Mouse (Mus musculus): ENCODE data around the gene Cad. TPM values are rescaled to one million over a fixed set of nuclear protein-coding genes. Genes with fewer than 3 reads are reported as not detected.
A peak's percentile ranks its signal among the peaks of the same experiment; 100 is the strongest.

The Cad gene
- total and polyA plus RNA-seq, 3 experiments: 228 to 383 (median 254) TPM

- no peak overlapping the region for H3K4me3 ChIP-seq (ENCODE audit: control insufficient read depth in 1 of 2, insufficient read depth in 1 of 2, low read depth in 2 of 2, low read length in 2 of 2)
- H3K27me3 ChIP-seq (ENCODE audit: control insufficient read depth in 1 of 2, insufficient read depth in 2 of 2, low read length in 2 of 2): no peaks in the 10 kb centered on the region
- TF ChIP-seq MAFK (IDR thresholded peaks at IDR 0.05; ENCODE audit: borderline replicate concordance, low read depth, low read length) (peak; percentile 76), POLR2A (IDR thresholded peaks at IDR 0.05; ENCODE audit: control insufficient read depth in 1 of 2, insufficient read depth in 1 of 2, low read depth in 1 of 2, low read length in 2 of 2, poor library complexity in 1 of 2) (peak in 1 of 2 experiments; percentile 35; a peak in 1 of 4 replicates), MAZ (IDR thresholded peaks at IDR 0.05; ENCODE audit: low read depth, low read length) (no peak)
- no peak for DNase-seq (ENCODE audit: low read depth, low spot score)
- peaks cover 2 to 3% of the 10 kb centered on the region in 2 experiments; a peak in 3 of 4 replicates for H3K36me3 ChIP-seq (ENCODE audit: control insufficient read depth in 1 of 2, insufficient read depth in 2 of 2, low read length in 2 of 2)
- no peak overlapping the region for H3K9ac ChIP-seq (ENCODE audit: control insufficient read depth, low read depth, low read length, poor library complexity, severe bottlenecking)
- peaks cover 0 to 11% of the 10 kb centered on the region in 2 experiments; a peak in 2 of 4 replicates for H3K4me1 ChIP-seq (ENCODE audit: control insufficient read depth in 1 of 2, insufficient read depth in 2 of 2, low read length in 2 of 2)
- H3K27ac ChIP-seq (ENCODE audit: control insufficient read depth, low read depth, low read length): no peak overlapping the region
- no peaks in the 10 kb centered on the region for H3K79me2 ChIP-seq (ENCODE audit: control insufficient read depth, insufficient read depth, low read length, poor library complexity)
- H3K9me3 ChIP-seq (replicated peaks; ENCODE audit: insufficient read depth, low read length): no peaks in the 10 kb centered on the region
Measured at GRCm38 (mm10) chr5:31080059-31080794, 25.6 kb downstream of the Cad start.

GRCm38 (mm10) chr5:31080795-31081164 lies 26.2 kb downstream of the Cad start:
- Histone ChIP-seq H3K27me3 (ENCODE audit: control insufficient read depth in 1 of 2, insufficient read depth in 2 of 2, low read length in 2 of 2) (no peaks in the 10 kb centered on the region), H3K27ac (ENCODE audit: control insufficient read depth, low read depth, low read length) (no peak overlapping the region), H3K4me3 (ENCODE audit: control insufficient read depth in 1 of 2, insufficient read depth in 1 of 2, low read depth in 2 of 2, low read length in 2 of 2) (no peak overlapping the region), H3K9ac (ENCODE audit: control insufficient read depth, low read depth, low read length, poor library complexity, severe bottlenecking) (no peak overlapping the region), H3K36me3 (ENCODE audit: control insufficient read depth in 1 of 2, insufficient read depth in 2 of 2, low read length in 2 of 2) (peaks cover 2 to 3% of the 10 kb centered on the region in 2 experiments; a peak in 3 of 4 replicates), H3K9me3 (replicated peaks; ENCODE audit: insufficient read depth, low read length) (no peaks in the 10 kb centered on the region), H3K79me2 (ENCODE audit: control insufficient read depth, insufficient read depth, low read length, poor library complexity) (no peaks in the 10 kb centered on the region), H3K4me1 (ENCODE audit: control insufficient read depth in 1 of 2, insufficient read depth in 2 of 2, low read length in 2 of 2) (peaks cover 0 to 11% of the 10 kb centered on the region in 2 experiments; a peak in 2 of 4 replicates)
- TF ChIP-seq MAFK (IDR thresholded peaks at IDR 0.05; ENCODE audit: borderline replicate concordance, low read depth, low read length): peak; percentile 2; the same call in 1 of the 2 replicates
- TF ChIP-seq CHD1 (IDR thresholded peaks at IDR 0.05; ENCODE audit: low read depth, low read length): no peak
- TF ChIP-seq MAX (IDR thresholded peaks at IDR 0.05; ENCODE audit: low read length): no peak
- no peak for DNase-seq (ENCODE audit: low read depth, low spot score)

DNA sequence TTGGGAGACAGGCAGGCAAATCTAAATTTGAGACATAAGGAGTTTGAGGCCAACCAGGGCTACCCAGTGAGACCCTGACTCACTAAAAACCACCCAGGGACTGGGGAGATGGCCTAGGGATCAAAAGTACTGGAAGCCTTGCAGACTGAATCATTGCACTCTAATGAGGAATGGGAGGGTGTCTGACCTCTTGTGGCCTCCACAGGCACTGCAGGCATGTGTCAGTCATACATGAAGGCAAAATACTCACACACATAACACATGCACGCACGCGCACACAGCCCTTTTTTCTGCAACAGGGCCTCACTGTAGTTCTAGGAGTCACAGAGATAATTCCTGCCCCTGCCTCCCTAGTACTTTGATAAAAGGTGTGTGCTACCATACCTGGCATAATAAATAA lies 26.8 kb downstream of the Cad start:
- Histone ChIP-seq H3K27me3 (ENCODE audit: control insufficient read depth in 1 of 2, insufficient read depth in 2 of 2, low read length in 2 of 2) (no peaks in the 10 kb centered on the region), H3K27ac (ENCODE audit: control insufficient read depth, low read depth, low read length) (no peak overlapping the region), H3K4me3 (ENCODE audit: control insufficient read depth in 1 of 2, insufficient read depth in 1 of 2, low read depth in 2 of 2, low read length in 2 of 2) (no peak overlapping the region), H3K4me1 (ENCODE audit: control insufficient read depth in 1 of 2, insufficient read depth in 2 of 2, low read length in 2 of 2) (peaks cover 0 to 11% of the 10 kb centered on the region in 2 experiments; a peak in 2 of 4 replicates), H3K9me3 (replicated peaks; ENCODE audit: insufficient read depth, low read length) (no peaks in the 10 kb centered on the region), H3K79me2 (ENCODE audit: control insufficient read depth, insufficient read depth, low read length, poor library complexity) (no peaks in the 10 kb centered on the region), H3K36me3 (ENCODE audit: control insufficient read depth in 1 of 2, insufficient read depth in 2 of 2, low read length in 2 of 2) (peaks cover 0 to 3% of the 10 kb centered on the region in 2 experiments; a peak in 3 of 4 replicates), H3K9ac (ENCODE audit: control insufficient read depth, low read depth, low read length, poor library complexity, severe bottlenecking) (no peak overlapping the region)
- TF ChIP-seq MAFK (IDR thresholded peaks at IDR 0.05; ENCODE audit: borderline replicate concordance, low read depth, low read length) (no peak), TCF12 (IDR thresholded peaks at IDR 0.05; ENCODE audit: low read depth, low read length) (no peak), POLR2AphosphoS2 (IDR thresholded peaks at IDR 0.05; ENCODE audit: low read length) (0 out of 2 replicates have a peak, but pooled peaks have one; percentile 50), MXI1 (IDR thresholded peaks at IDR 0.05; ENCODE audit: low read depth, low read length) (peak; percentile 51; the same call in 1 of the 2 replicates), ZC3H11A (IDR thresholded peaks at IDR 0.05; ENCODE audit: low read depth, low read length) (peak; percentile 9; the same call in 1 of the 2 replicates), MAX (IDR thresholded peaks at IDR 0.05; ENCODE audit: low read length) (peak; percentile 48; the same call in 1 of the 2 replicates), UBTF (IDR thresholded peaks at IDR 0.05; ENCODE audit: borderline replicate concordance, insufficient read depth, low read depth, low read length) (no peak), ZMIZ1 (IDR thresholded peaks at IDR 0.05; ENCODE audit: low read depth, low read length) (0 out of 2 replicates have a peak, but pooled peaks have one; percentile 20), RAD21 (IDR thresholded peaks at IDR 0.05; ENCODE audit: low read depth, low read length) (peak; percentile 30), ZNF384 (IDR thresholded peaks at IDR 0.05; ENCODE audit: low read depth, low read length) (no peak), E2F4 (IDR thresholded peaks at IDR 0.05; ENCODE audit: borderline replicate concordance, low read depth, low read length) (no peak), POLR2A (IDR thresholded peaks at IDR 0.05; ENCODE audit: control insufficient read depth in 1 of 2, insufficient read depth in 1 of 2, low read depth in 1 of 2, low read length in 2 of 2, poor library complexity in 1 of 2) (peak in 1 of 2 experiments; percentile 29; a peak in 1 of 4 replicates), SMC3 (IDR thresholded peaks at IDR 0.05; ENCODE audit: low read depth, low read length) (peak; percentile 69), CTCF (IDR thresholded peaks at IDR 0.05 in 2 of 3, conservative IDR thresholded peaks at IDR 0.05 in 1 of 3; ENCODE audit: control insufficient read depth in 1 of 3, insufficient read depth in 1 of 3, low read depth in 2 of 3, low read length in 3 of 3, poor library complexity in 1 of 3, severe bottlenecking in 1 of 3) (peak; percentile 85 to 99 (median 86)), KAT2A (conservative IDR thresholded peaks at IDR 0.05; ENCODE audit: low read depth, low read length) (no peak)
- peak; percentile 88 for DNase-seq (ENCODE audit: low read depth, low spot score)
